Mouse (Mus musculus) T-cell, adult 2 months (primary cell): Measurements from ENCODE around the gene Plcl1.
A peak's percentile ranks its signal among the peaks of the same experiment; 100 is the strongest.

Experiments used
- DNase-seq: peaks from one replicate; pipeline ENCODE4 v3.0.0; 2022; ENCODE audit warnings: low spot score

The Plcl1 gene

DNA sequence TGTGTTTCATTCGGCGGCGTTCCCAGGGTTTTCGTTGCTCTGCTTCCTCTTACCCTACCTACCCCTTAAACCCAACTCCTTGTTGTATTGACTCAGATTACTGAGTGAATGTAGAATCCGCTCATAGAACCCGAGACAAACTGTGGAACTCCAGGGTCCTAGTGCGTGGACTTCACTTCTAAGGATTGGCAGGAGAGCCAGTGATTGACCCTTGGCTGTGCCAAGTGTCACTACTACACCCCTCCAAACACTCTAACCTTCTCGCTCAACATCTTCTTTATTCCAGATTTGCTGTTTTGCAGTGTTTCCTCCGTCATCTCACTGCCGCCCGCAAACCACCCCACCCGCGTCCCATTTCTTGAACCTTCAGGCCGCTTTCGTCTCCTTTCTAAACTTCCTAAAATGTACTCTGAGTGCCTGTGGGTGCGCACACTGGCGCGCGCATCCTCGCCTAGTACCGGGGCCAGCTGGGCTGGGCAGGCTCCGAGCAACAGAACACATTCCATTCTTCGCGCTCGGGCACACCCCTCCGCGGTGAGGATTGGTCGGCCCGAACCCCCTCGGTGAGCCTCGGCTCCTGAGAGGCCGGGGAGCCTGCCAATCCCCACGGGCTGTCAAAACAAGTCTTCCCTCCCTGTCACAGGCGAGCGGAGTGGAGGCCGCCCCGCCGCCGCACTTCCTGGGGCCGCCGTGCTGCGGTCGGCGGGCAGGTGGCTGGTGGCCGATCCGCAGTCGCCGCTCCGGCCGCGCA is at the start of gene Plcl1:
Plcl1 (plus strand) TSS at position 650 of the 751 bp plus-strand sequence.
- DNase-seq, result peak; percentile 88

DNA sequence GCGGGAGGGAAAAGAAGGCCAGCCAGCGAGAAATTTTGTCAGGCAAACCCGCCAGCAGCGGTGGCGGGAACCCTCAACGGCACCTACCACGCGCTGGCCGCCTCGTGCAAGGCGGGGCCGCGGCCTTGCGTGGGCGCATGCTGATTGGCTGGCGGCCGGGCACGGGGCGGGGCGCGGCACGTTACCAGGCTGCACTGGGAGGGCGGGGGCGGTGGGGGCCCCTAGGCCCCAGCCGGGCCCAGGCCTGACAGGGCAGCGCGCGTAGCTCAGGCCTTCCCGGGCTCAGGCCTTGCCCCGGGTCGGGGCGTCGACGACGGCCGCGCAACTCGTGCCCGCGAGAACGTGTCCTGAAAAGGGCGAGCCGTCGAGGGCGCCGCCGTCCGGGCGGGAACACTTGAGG is 43.1 kb upstream of the Plcl1 start:
- no peak for DNase-seq

DNA sequence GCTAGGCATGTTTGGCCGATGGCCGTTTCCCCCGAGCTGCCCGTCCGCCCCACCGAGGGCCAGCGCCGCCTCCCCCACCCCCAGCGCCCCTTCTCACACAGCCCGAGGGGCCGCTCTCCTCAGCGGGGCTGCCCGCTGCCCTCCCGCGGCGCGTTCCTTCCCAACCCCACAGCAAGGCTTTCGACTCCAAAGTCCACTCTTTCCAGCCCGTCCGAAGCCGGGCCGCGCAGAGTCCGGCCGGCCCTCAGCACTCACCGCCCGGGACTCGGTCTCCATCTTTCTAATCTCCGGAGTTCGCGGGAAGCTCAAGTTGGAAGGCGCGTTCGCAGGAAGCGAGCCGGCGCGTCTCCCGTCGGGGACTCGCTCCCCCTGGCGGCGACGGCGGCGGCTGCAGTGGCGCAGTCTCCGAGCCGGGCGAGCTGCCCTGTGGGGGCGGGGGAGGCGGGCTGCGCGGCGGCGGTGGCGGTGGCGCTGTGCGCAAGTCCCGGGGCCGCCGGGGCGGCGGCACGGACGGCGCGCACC is 42.6 kb upstream of the Plcl1 start, which contains the start of gene Boll:
Boll (minus strand) TSS at position 426 of the 522 bp plus-strand sequence.
- DNase-seq, result peak; percentile 87

DNA sequence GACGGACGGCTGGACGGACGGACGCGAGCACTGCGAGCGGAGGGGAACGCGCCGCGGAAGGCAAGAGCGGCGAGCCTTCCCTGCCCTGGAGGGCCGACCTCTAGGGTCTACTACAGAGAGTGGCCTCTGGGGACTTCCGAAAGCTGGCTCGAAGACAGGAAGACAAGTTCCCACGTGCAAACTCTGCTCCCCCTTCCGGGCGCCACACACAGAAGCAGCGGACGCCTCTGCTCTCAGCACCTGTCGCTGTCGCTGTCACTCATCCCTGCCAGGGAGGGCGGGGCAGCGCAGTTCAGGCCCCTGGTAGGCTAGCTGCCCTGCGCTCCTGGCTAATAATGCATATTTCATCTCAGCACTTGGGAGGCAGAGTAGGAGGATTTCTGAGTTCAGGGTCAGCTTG is 42.1 kb upstream of the Plcl1 start:
- DNase-seq, result peak; percentile 86

DNA sequence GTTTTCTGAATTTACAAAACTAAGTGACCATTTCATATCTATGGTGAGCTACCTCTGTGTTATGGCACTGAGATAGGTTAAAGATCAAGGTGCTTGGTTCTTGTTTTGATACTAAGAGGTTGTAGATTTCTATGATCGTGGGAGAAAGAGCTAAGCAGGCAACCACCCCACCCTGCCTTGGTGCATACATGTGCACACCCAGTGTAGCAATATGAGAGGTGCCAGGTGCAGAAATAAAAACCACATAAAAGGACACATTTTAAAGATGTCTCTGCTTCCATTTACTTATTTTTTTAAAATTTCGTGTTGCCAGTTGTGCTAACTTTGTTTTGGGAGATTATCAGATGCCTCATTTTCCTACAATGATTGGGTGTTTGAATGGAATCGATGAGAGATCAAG is 33.1 kb upstream of the Plcl1 start:
- DNase-seq, result no peak

DNA sequence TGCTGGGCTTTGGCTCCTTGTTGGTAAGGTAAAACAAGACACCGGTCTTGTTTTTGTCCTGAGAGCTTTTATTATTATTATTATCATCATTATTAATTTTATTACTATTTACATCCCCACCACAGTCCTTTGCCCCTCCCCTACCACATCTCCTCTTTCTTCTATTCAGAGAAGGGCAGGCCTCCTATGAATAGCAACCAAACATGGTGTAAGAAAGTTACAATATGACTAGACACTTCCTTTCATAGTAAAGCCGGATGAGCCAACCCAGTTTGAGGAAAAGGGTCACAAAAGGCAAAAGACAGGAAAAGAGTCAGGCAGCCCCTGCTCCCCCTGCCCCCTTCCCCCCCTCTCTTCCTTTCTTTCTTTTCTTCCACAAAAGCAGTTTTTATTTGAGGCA is 25.2 kb upstream of the Plcl1 start:
- no peak for DNase-seq

DNA sequence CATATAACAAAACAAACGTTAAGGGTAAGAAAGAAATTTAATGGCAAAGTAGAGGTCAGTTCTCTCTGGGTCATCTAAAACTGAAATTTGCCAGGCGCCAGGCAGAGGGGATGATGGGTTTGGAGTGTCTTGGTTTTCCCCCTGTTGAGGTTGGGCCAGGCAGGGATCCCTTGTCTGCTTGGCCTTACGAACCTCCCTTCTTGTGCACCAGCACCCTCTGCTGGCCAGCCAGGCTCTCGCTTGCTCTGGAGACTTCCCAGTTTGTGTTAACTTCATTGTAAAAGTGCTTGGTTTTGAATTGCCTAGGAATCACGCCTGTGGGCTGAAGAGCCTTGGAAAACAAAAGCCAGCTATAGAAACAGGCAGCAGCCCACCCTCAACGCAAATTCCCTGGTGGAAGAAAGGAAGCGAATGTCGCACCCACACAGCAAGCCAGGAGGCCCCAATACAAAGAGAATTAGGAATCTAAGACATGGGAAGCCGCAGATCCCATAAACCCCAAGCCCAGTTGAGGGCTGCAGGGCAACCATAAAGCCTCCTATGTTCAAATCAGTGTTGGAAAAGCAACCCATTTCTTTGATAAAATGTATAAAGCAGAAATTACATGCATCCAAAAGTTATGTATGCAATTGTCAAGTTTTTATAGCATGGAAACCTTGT is 22.5 kb upstream of the Plcl1 start:
- peak; percentile 72 for DNase-seq

DNA sequence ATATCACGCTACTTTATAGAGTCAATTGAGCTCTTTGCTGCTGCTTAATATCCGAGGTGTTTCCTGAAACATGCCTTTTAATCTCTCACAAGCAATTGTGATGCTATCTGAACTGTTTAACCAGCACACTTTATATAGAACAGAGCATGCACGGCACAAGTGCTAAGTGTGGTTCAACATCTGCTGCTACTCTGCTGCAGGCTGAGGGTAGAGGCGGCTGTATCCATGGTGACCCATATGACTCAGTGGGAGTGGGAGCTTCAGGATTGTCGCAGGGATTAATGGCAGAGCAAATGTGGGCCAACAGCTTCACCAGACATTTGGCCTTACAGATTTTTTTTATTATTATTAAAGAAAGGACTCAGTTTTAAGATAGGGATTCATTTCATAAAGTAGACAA is 5.8 kb upstream of the Plcl1 start:
- DNase-seq, result no peak

DNA sequence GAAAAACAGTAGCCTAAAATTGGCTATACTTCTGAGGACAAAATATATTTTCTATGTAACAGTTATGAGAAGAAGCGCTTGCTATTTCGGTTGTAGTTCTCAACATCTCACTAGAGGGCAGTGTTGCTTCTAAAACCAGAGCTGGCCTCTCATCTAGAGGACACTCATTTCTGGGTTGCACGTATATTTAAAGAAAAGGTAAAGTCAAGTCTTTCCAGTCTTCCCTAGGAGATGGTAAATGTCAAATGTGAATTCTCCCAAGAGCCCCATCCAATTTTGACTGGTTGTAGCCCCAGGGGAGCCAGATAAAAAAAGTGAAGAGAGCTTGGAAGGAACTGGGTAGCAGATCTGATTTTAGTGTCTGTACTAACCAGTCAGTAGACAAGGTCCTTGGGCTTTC is 1.3 kb upstream of the Plcl1 start:
- peak; percentile 48 for DNase-seq

DNA sequence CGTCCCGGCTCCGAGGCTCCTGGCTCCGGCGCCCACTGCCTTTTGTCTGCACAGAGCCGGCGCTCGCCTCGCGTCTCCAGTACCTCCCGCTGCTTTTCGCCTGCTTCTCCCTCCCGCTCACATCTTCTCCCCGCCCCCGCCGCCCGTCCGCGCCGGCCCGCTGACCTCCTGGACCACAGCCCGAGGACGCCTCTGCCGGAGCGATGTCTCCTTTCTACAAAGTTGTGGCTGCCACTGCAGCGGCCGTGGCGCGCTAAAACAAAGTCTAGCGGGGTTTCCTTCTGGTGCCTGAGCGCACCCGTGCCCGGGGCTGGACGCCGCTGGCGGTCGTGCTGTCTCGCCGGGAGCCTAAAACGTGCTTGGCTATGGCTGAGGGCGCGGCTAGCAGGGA is 297 bp downstream of the Plcl1 start:
- DNase-seq, result peak; percentile 16

DNA sequence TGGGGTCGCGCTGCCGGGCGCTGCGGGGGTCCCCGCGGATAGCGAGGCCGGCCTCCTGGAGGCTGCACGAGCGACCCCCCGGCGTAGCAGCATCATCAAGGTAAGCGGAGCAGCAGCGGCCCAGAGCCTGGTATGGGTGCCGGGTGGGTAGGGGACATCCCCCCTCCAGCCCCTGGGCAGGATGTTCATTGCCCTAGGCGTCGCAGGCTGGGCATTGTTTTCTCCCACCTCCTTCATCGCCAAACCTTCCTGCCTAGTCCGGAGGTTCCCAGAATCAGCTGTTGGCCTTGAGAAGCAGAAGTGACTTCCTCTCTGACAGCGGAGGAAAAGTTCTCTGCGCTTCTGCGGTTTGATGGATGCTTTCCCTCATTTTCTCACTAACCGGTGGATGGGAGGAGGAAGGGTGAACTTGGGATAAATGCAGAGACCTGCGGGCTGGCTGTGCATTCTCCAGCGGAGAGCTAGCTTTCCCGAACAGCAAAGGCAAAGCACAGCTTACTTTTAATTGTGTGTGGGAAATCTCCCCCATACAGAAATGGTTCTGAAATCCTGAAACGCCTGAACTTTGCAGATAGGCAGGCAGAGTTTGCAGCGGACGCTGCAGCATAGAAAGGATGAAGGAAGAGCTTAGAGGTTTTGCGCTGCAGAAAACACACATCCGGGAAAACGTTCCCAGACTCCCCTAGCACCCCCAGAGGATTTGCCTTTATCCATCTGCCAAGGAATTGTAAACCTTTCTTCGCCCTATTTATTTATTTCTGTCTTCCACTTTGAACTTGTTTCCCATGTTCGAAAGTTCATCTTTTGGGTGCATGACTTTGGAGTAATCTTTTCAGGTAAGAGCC is 1.0 kb downstream of the Plcl1 start:
- DNase-seq, result peak; percentile 13

DNA sequence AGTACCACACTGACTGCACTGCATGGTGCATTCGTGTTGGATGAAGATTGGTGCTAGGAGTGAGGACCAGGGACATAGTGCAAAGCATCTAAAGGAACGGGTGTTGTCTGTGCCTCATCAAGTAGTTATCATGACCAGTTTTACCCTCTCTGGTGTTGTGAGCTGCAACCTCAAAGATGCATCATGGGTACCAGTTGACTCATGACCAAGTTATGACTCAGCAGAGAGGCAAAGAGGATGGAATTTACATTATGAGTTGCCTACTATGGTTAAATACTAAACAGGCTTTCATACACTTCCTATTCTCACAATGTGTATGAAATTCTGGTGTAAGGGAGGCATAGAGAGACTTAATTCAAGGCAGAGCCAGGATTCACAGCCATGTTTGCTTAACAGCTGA is 4.9 kb downstream of the Plcl1 start:
- DNase-seq, result no peak

DNA sequence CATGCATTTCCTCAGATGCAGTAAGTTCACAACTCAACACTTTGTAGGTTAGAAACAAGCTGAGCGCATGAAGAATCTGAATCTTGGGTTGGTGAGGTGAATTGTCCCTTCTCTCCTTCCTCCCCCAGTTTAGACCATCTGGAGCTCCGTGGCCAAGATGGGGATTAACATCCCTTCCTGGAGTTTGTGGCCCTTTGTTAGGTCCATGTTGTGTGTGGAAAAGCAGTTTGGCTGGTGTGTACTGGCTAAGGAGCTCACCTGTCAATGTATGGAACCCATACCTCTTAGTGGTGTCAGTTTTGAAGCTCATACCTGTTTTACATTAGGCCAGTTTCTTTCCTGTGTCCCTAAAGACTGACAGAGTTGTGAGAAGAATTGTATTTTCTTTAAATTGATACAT is 5.4 kb downstream of the Plcl1 start:
- no peak for DNase-seq

DNA sequence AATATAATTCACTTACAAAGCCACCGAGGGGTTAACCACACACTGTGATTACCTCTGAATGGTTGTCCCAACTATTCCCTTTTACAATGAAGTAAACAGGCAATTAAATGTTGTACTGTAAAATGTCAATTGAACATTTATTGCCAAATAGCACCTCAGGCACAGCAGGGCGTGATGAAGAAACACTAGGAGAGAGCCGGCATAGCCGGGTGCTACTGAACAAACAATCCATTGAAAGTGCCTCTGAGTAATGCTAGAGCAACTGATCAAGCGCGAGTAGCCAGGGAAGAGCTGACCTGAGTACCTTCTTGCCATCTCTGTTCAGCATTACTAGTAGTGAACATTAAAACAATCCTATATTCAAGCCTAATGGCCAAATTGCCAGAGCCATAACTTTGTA is 6.8 kb downstream of the Plcl1 start:
- no peak for DNase-seq

DNA sequence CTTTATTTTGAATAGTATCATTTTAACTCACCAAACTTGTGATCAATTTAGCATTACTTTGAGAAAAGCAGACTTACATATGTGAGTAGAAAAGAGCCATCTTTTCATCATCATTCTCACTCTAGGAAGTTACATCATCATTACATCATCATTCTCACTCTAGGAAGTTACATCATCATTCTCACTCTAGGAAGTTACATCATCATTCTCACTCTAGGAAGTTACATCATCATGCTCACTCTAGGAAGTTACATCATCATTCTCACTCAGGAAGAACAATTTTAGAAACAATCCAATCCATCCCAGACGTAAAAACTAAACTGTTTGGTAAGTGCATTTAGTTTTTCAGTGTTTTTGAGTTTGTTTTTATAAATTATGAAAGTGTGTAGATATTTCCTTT is 7.8 kb downstream of the Plcl1 start:
- DNase-seq, result no peak

DNA sequence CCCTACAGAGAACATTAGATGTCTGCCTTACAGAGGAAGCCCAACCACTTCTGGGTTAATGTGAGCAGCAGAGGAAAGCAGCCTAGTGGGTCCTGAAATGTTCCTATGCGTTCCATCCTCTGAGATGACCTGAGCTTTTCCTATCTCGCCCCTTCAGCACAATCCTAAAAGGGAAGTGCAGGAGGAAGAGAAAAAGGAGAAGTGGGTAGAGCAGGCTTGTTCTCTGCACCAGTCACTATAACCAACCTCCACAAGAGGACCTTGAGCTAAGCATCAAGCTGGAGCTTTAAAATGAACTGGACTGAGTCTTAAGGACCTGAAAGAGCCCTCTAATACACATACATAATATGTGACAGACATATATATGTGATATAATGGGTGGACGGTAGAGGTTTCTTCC is 13.2 kb downstream of the Plcl1 start:
- DNase-seq, result no peak

DNA sequence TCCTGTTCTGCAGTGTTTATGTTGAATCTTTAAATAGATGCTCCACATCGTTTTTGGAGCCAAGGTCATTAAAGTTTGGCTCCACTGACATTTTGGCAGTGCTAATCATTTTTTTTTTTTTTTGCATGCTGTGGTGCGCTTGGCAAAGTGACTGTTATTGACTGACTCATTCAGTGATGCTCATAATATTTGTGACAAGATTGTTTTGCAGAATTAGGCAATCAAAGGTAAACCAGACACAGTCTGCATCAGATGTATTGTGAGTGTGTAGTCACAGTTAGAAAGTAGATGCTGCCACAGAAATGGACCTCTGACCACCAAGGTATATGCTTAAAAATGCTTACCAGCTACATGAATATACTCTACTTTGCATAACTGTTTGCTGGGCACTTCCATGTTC is 21.9 kb downstream of the Plcl1 start:
- no peak for DNase-seq

DNA sequence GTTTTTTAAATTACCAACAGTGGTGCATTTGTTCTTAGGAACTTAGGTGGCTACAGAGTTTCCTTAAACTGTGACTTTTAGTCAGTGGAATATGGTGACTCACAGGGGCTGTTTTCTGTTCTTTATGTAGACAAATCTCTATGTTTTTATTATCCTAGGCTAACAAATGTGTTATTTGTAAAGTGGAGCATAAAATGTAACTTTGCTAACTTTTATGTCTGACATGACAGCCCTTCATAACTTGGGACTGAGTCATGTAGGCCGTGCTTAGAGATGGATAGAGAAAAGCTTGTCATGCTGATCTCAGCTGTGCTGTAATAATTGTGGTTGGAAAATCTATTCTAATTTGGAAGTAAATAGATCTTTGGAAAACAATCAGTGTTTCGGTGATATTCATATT is 23.3 kb downstream of the Plcl1 start:
- DNase-seq, result no peak

DNA sequence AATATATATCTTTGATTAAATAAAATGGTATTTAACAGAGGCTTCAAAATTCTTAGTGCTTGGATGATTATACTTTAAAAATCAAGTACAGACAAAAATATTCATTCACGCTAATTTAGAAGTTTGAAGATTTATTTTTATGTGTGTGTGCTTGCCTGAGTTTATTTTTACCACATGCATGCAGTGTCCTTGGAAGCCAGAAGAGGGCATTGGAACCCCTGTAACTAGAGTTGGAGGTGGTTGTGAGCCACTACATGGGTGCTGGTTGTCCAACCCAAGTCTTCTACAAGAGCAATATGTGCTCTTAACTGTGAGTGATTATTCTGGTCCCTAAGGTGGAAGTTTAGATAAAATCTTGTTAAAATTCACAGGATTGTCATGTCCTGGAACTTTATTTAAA is 24.0 kb downstream of the Plcl1 start:
- DNase-seq, result no peak

DNA sequence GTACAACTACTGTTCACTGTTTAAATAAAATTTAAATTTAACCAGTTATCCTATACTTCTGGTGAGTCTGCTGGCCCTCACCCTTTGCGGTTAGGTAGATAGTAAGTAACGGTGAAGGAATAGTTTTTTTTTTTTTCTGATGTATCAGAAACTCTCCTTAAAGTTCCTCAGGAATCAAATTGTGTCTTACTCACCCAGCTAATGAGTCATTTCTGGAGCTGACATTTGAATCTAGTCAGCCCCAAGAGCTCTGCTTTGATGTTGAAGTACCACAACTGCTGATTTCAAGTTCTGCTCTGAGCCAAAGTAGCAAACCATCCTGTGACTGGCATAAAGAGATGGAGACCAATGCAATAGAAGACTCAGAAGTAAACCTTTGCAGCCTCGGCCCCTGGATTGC is 24.9 kb downstream of the Plcl1 start:
- no peak for DNase-seq

DNA sequence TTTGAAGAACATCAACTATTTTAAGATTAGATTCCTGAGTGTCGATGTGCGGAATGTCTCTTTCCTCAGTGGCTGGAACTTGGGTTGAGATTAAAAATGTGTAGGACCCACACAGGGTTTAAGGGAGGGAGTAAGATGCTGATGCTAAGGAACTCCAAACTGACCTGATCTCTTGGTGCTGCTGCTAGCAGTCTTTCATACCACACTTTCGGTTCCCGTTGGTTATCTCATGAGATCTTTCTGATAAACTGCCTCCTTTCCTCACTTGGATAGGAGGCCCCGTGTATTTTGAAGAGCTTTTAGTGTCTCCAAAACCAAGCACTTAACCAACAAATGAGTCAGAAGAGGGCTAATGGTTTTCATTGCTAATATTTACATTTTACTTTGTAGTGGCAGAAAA is 30.9 kb downstream of the Plcl1 start:
- no peak for DNase-seq

DNA sequence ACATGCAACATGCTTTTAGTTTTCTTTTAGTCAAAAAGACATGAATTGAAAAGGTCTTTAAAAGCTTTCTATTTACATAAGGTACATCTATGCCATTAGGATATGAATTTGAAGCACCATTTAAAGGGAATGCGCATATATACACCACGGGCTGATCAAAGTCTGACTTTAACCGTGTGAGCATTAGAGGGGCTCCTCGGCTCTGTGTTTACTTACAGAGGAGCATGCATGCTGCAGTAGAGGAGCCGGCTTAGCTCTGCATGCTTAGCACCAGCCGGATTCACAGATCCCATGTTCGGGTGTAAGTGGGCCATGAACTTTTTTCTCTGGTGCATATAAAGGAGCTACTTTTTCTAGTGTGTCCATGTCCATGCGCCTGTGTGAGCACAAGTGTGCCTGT is 31.4 kb downstream of the Plcl1 start:
- DNase-seq, result no peak

DNA sequence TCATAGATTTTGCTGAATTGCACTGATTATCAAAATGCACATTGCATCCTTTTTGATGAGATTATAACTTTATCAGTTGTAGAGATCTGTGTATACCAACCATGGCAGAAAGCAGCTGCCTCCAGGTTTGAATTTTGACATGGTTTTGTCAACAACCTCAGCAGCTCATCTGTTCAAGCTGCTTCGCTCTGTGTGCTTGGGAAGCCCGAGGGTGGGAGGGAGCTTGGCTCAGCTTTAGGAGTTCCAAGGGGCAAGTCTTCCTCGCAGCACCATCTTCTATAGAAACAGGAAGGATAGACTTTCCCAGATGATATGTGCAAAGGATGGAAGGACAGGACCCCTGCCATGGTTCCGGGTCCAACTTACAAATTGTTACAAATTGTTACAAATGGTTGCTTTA is 32.9 kb downstream of the Plcl1 start:
- DNase-seq, result no peak
